Mouse (Mus musculus) forebrain, embryonic 10.5 days (tissue): ENCODE results near the gene Abca9. TPM values are rescaled to one million over a fixed set of nuclear protein-coding genes. Genes with fewer than 3 reads are reported as not detected.

Source experiments
- DNase-seq: peaks from one replicate; pipeline ENCODE4 v3.0.0-alpha.2; 2017; ENCODE audit warnings: low spot score; ENCODE audit errors: extremely low spot score
- H3K27ac ChIP-seq: fragments of 300-500 bp; sonication (generic); 2 replicates; pipeline ENCODE4 v1.5.1; 2016; ENCODE audit warnings: mild to moderate bottlenecking
- H3K27me3 ChIP-seq: fragments of 300-500 bp; sonication (generic); 2 replicates; pipeline ENCODE4 v1.6.1; 2016; ENCODE audit warnings: mild to moderate bottlenecking; ENCODE audit not compliant: poor library complexity, severe bottlenecking
- H3K36me3 ChIP-seq: fragments of 300-500 bp; sonication (generic); replicated peaks from 2 replicates; pipeline ENCODE4 v1.6.1; 2016; ENCODE audit warnings: mild to moderate bottlenecking, moderate library complexity
- H3K4me1 ChIP-seq: fragments of 300-500 bp; sonication (generic); 2 replicates; pipeline ENCODE4 v1.6.1; 2016
- H3K4me3 ChIP-seq: fragments of 300-500 bp; sonication (generic); 2 replicates; pipeline ENCODE4 v1.5.1; 2016; ENCODE audit warnings: mild to moderate bottlenecking, moderate library complexity
- H3K9me3 ChIP-seq: fragments of 300-500 bp; sonication (generic); 2 replicates; pipeline ENCODE4 v1.6.1; 2016; ENCODE audit warnings: mild to moderate bottlenecking, moderate library complexity
- WGBS: fragments of 180-500 bp; shearing (Covaris S2); methylation state at CpG from one replicate; pipeline ENCODE4 v1.1.7; 2016; 5-methylcytosine and 5-hydroxymethylcytosine counted together
- polyA plus RNA-seq: library from polyadenylated mRNA; unstranded; fragments of >200 nt; fragmentation: Nextera tagmentation; extraction: Ambion mirVana; gene quantifications from 2 replicates; pipeline ENCODE4 v1.2.1, GENCODE M21; 2016

Gene Abca9
- 2.0 and 2.9 TPM in 2 replicates for polyA plus RNA-seq

GRCm38 (mm10) chr11:110167459-110168251, at the start of gene Abca9:
Abca9 (minus strand) TSS chr11:110168196.
- Histone ChIP-seq H3K27ac (no peak within 1 kb of the TSS), H3K4me1 (peaks cover 18% of the 10 kb centered on the region), H3K9me3 (no peaks in the 10 kb centered on the region), H3K4me3 (no peak within 1 kb of the TSS), H3K27me3 (no peaks in the 10 kb centered on the region), H3K36me3 (no peaks in the 10 kb centered on the region)
- WGBS = 57% methylated on average over 12 of the region's 12 CpGs
- no peak for DNase-seq

- Histone ChIP-seq H3K27me3 (no peaks in the 10 kb centered on the region), H3K9me3 (no peaks in the 10 kb centered on the region), H3K4me3 (no peak overlapping the region)
Measured at GRCm38 (mm10) chr11:110217118-110217517, 49.1 kb upstream of the Abca9 start.

GRCm38 (mm10) chr11:110203930-110204329, 35.9 kb upstream of the Abca9 start:
- DNase-seq = no peak
- no peaks in the 10 kb centered on the region for H3K27me3 ChIP-seq
- no peak overlapping the region for H3K4me3 ChIP-seq
- H3K27ac ChIP-seq = no peak overlapping the region
- H3K4me1 ChIP-seq = no peaks in the 10 kb centered on the region
- H3K9me3 ChIP-seq = no peaks in the 10 kb centered on the region
- H3K36me3 ChIP-seq = no peaks in the 10 kb centered on the region
- WGBS = 85% methylated on average over 5 of the region's 5 CpGs

More at GRCm38 (mm10) chr11:110217118-110217517, 49.1 kb upstream of the Abca9 start:
- Histone ChIP-seq H3K36me3 (no peaks in the 10 kb centered on the region), H3K4me1 (no peaks in the 10 kb centered on the region), H3K27ac (no peak overlapping the region)
- DNase-seq = no peak

- no peak for DNase-seq
- H3K36me3 ChIP-seq = no peaks in the 10 kb centered on the region
- WGBS = 88% methylated on average over 3 of the region's 3 CpGs
Measured at GRCm38 (mm10) chr11:110198882-110199281, 30.9 kb upstream of the Abca9 start.

GRCm38 (mm10) chr11:110196561-110197306, 28.7 kb upstream of the Abca9 start:
- no peak for DNase-seq
- Histone ChIP-seq H3K27ac (no peak overlapping the region), H3K27me3 (no peaks in the 10 kb centered on the region), H3K4me1 (no peaks in the 10 kb centered on the region), H3K4me3 (no peak overlapping the region), H3K9me3 (no peaks in the 10 kb centered on the region), H3K36me3 (no peaks in the 10 kb centered on the region)
- WGBS = 90% methylated on average over 8 of the region's 8 CpGs

More at GRCm38 (mm10) chr11:110198882-110199281, 30.9 kb upstream of the Abca9 start:
- no peak overlapping the region for H3K27ac ChIP-seq
- no peaks in the 10 kb centered on the region for H3K9me3 ChIP-seq
- no peak overlapping the region for H3K4me3 ChIP-seq
- no peaks in the 10 kb centered on the region for H3K4me1 ChIP-seq
- H3K27me3 ChIP-seq = no peaks in the 10 kb centered on the region

- WGBS = 94% methylated on average over 4 of the region's 4 CpGs
- H3K27me3 ChIP-seq = no peaks in the 10 kb centered on the region
- no peaks in the 10 kb centered on the region for H3K9me3 ChIP-seq
- H3K4me3 ChIP-seq = no peak overlapping the region
- no peak overlapping the region for H3K27ac ChIP-seq
- H3K36me3 ChIP-seq = no peaks in the 10 kb centered on the region
- H3K4me1 ChIP-seq = no peaks in the 10 kb centered on the region
- DNase-seq = no peak
Measured at GRCm38 (mm10) chr11:110195310-110195709, 27.3 kb upstream of the Abca9 start.

GRCm38 (mm10) chr11:110171212-110171611, 3.2 kb upstream of the Abca9 start:
- DNase-seq = no peak
- 95% methylated on average over 3 of the region's 3 CpGs for WGBS
- no peak overlapping the region for H3K27ac ChIP-seq
- H3K4me3 ChIP-seq = no peak overlapping the region
- no peaks in the 10 kb centered on the region for H3K36me3 ChIP-seq
- H3K27me3 ChIP-seq = no peaks in the 10 kb centered on the region
- H3K4me1 ChIP-seq = peaks cover 12% of the 10 kb centered on the region
- H3K9me3 ChIP-seq = no peaks in the 10 kb centered on the region

- Histone ChIP-seq H3K27me3 (no peaks in the 10 kb centered on the region), H3K27ac (no peak overlapping the region), H3K36me3 (no peaks in the 10 kb centered on the region), H3K9me3 (no peaks in the 10 kb centered on the region), H3K4me1 (peaks cover 18% of the 10 kb centered on the region), H3K4me3 (no peak overlapping the region)
- WGBS = 42% methylated on average over 3 of the region's 3 CpGs
- no peak for DNase-seq
Measured at GRCm38 (mm10) chr11:110165822-110166221, 2.2 kb downstream of the Abca9 start.

- peaks cover 18% of the 10 kb centered on the region for H3K4me1 ChIP-seq
Measured at GRCm38 (mm10) chr11:110165409-110165808, 2.6 kb downstream of the Abca9 start.

GRCm38 (mm10) chr11:110157059-110157458, 10.9 kb downstream of the Abca9 start:
- 76% methylated on average over 6 of the region's 6 CpGs for WGBS
- Histone ChIP-seq H3K27me3 (no peaks in the 10 kb centered on the region), H3K36me3 (no peaks in the 10 kb centered on the region), H3K9me3 (no peaks in the 10 kb centered on the region), H3K4me1 (no peaks in the 10 kb centered on the region), H3K4me3 (no peak overlapping the region), H3K27ac (no peak overlapping the region)
- DNase-seq = no peak

More at GRCm38 (mm10) chr11:110165409-110165808, 2.6 kb downstream of the Abca9 start:
- Histone ChIP-seq H3K27ac (no peak overlapping the region), H3K36me3 (no peaks in the 10 kb centered on the region), H3K27me3 (no peaks in the 10 kb centered on the region), H3K9me3 (no peaks in the 10 kb centered on the region), H3K4me3 (no peak overlapping the region)
- no peak for DNase-seq

- Histone ChIP-seq H3K27ac (no peak overlapping the region), H3K9me3 (no peaks in the 10 kb centered on the region), H3K27me3 (no peaks in the 10 kb centered on the region), H3K36me3 (no peaks in the 10 kb centered on the region), H3K4me3 (no peak overlapping the region), H3K4me1 (no peaks in the 10 kb centered on the region)
- no peak for DNase-seq
- WGBS = 97% methylated on average over 11 of the region's 11 CpGs
Measured at GRCm38 (mm10) chr11:110155985-110156384, 12.0 kb downstream of the Abca9 start.

GRCm38 (mm10) chr11:110147640-110148039, 20.4 kb downstream of the Abca9 start:
- no peaks in the 10 kb centered on the region for H3K4me1 ChIP-seq
- DNase-seq = no peak
- H3K9me3 ChIP-seq = no peaks in the 10 kb centered on the region
- no peak overlapping the region for H3K27ac ChIP-seq
- WGBS = 94% methylated on average over 5 of the region's 5 CpGs
- H3K27me3 ChIP-seq = no peaks in the 10 kb centered on the region
- H3K36me3 ChIP-seq = no peaks in the 10 kb centered on the region
- H3K4me3 ChIP-seq = no peak overlapping the region

- Histone ChIP-seq H3K4me3 (no peak overlapping the region), H3K4me1 (no peaks in the 10 kb centered on the region), H3K27ac (no peak overlapping the region), H3K36me3 (no peaks in the 10 kb centered on the region), H3K9me3 (no peaks in the 10 kb centered on the region), H3K27me3 (no peaks in the 10 kb centered on the region)
- WGBS = 95% methylated on average over 11 of the region's 11 CpGs
- no peak for DNase-seq
Measured at GRCm38 (mm10) chr11:110145421-110145820, 22.6 kb downstream of the Abca9 start.
